Mouse (Mus musculus) intestine, embryonic 15.5 days (tissue): ENCODE results near the gene Usp49. TPM values are rescaled to one million over a fixed set of nuclear protein-coding genes. Genes with fewer than 3 reads are reported as not detected.
A peak's percentile ranks its signal among the peaks of the same experiment; 100 is the strongest.
"Not testable (repeated sequence)": the region's sequence is repeated elsewhere in the genome, so short reads cannot be mapped to it uniquely, and the experiment has no call there.

Experiments
- ATAC-seq: fragments of 200-750 bp; cut with Nextera tagmentation; 2 replicates; pipeline ENCODE4 v1.8.0; 2017; ENCODE audit warnings: moderate TSS enrichment, moderate library complexity
- H3K27ac ChIP-seq: fragments of 300-500 bp; sonication (generic); 2 replicates; pipeline ENCODE4 v1.5.1; 2015; ENCODE audit warnings: mild to moderate bottlenecking, inconsistent platforms
- H3K27me3 ChIP-seq: fragments of 300-500 bp; sonication (generic); replicated peaks from 2 replicates; pipeline ENCODE4 v1.6.1; 2015; ENCODE audit warnings: inconsistent platforms
- H3K36me3 ChIP-seq: fragments of 300-500 bp; sonication (generic); 2 replicates; pipeline ENCODE4 v1.6.1; 2015; ENCODE audit warnings: inconsistent platforms
- H3K4me1 ChIP-seq: fragments of 300-500 bp; sonication (generic); replicated peaks from 2 replicates; pipeline ENCODE4 v1.6.1; 2015; ENCODE audit warnings: inconsistent platforms
- H3K4me2 ChIP-seq: fragments of 300-500 bp; sonication (generic); replicated peaks from 2 replicates; pipeline ENCODE4 v1.6.1; 2015; ENCODE audit warnings: mild to moderate bottlenecking, inconsistent platforms
- H3K4me3 ChIP-seq: fragments of 300-500 bp; sonication (generic); replicated peaks from 2 replicates; pipeline ENCODE4 v1.5.1; 2015; ENCODE audit warnings: inconsistent platforms
- H3K9ac ChIP-seq: fragments of 300-500 bp; sonication (generic); 2 replicates; pipeline ENCODE4 v1.6.1; 2015; ENCODE audit warnings: inconsistent platforms
- H3K9me3 ChIP-seq: fragments of 300-500 bp; sonication (generic); 2 replicates; pipeline ENCODE4 v1.6.1; 2016; ENCODE audit warnings: inconsistent platforms
- WGBS: fragments of 180-500 bp; shearing (Covaris S2); methylation state at CpG from one replicate; pipeline ENCODE4 v1.1.7; 2015; 5-methylcytosine and 5-hydroxymethylcytosine counted together
- polyA plus RNA-seq: library from polyadenylated mRNA; unstranded; fragments of >200 nt; fragmentation: Nextera tagmentation; extraction: Ambion mirVana; gene quantifications from 2 replicates; pipeline ENCODE4 v1.2.1, GENCODE M21; 2015

Gene Usp49
- polyA plus RNA-seq, 1 experiment from 2014 or later = 5.9 TPM

DNA sequence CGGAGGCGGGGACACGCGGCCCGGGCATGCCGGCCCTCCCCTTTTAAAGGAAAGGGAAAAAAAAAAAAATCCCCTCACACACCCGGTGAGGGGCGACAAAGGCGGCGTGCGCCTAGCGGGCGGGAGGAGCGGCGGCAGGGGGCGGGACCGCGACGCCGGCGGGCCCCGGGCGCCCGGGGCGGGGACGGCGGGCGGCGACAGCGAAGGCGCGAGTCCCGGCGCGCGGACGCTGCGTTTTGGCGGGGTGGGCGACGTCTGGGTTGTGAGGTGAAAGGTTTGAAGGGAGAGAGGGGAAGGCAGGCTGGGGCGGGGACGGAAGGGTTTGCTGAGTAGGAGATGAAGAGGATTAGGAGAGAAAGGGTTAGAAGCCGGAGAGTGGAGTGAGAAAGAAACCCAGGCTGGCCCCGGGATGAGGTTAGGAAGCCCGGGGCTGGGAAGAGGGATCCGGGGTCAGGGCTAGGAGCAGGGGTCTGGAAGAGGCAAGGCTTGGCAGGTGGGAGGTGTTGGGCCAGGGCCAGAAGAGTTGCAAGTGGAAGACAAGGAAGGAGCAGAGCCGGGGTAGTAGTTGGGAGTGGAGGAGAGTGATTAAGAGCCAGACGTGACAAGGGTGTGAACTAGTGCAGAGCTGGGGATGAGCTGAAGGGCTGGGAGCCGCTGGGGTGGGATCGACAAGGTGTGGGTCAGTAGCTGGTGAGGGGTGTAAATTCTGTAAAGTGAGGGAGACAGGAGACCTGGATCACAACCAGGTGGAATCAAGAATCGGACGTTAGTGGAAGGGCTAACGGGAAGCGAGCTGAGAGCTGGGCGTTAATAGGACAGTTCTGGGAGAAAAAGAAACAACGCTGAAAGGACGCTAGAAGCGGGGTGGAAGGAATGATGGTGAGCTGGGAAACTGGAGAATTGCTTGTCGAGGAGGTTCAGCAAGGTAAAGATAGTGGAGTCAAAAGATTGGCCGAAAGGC lies 493 bp upstream of the Usp49 start:
- no peaks in the 10 kb centered on the region for H3K27me3 ChIP-seq
- H3K4me3 ChIP-seq = peak overlapping the region; percentile 80
- peak overlapping the region; percentile 97 for H3K4me2 ChIP-seq
- peak; percentile 57 for ATAC-seq
- peaks cover 5% of the 10 kb centered on the region for H3K36me3 ChIP-seq
- peaks cover 9% of the 10 kb centered on the region for H3K4me1 ChIP-seq
- H3K27ac ChIP-seq = peak overlapping the region; percentile 95
- H3K9me3 ChIP-seq = no peaks in the 10 kb centered on the region
- H3K9ac ChIP-seq = peak overlapping the region; percentile 76
- WGBS = 0% methylated on average over 61 of the region's 61 CpGs

DNA sequence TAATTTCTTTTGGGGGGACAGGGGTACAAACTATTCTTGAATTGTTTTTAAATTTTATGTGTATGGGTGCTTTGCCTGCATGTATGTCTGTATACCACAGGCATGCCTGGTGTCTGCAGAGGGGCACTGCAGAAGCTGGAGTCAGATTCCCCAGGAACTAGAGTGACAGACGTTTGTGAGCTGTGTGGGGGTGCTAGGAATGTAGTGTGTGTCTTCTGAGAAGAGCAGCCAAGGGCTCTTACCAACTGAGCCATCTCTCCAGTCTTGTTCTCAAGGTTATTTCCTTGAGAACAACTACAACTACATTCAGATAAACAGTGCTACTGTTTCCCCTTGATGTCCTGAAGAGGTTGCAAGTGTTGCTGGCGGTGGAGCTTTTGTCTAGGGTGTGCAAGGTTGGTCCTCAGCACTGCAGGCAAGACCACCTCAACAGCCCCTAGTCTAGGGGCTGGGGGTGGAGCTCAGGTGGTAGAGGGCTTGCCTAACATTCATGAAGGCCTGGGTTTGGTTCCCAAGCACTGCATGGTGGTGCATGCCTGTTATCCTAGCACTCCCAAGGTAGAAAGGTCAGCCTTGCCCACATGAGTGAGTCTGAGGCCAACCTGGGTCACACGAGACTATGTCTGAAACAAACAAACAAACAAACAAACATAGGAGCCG lies 1.8 kb downstream of the Usp49 start:
- H3K9ac ChIP-seq = no peak overlapping the region
- no peaks in the 10 kb centered on the region for H3K27me3 ChIP-seq
- 0 out of 2 replicates have a peak overlapping the region, but pooled peaks have one; percentile 33 for H3K27ac ChIP-seq
- no peak for ATAC-seq
- H3K36me3 ChIP-seq = no peaks in the 10 kb centered on the region
- no peaks in the 10 kb centered on the region for H3K9me3 ChIP-seq
- peak overlapping the region; percentile 20; the same call in 1 of the 2 replicates for H3K4me2 ChIP-seq
- H3K4me1 ChIP-seq = peaks cover 9% of the 10 kb centered on the region
- WGBS = 55% methylated on average over 4 of the region's 4 CpGs
- H3K4me3 ChIP-seq = no peak overlapping the region

DNA sequence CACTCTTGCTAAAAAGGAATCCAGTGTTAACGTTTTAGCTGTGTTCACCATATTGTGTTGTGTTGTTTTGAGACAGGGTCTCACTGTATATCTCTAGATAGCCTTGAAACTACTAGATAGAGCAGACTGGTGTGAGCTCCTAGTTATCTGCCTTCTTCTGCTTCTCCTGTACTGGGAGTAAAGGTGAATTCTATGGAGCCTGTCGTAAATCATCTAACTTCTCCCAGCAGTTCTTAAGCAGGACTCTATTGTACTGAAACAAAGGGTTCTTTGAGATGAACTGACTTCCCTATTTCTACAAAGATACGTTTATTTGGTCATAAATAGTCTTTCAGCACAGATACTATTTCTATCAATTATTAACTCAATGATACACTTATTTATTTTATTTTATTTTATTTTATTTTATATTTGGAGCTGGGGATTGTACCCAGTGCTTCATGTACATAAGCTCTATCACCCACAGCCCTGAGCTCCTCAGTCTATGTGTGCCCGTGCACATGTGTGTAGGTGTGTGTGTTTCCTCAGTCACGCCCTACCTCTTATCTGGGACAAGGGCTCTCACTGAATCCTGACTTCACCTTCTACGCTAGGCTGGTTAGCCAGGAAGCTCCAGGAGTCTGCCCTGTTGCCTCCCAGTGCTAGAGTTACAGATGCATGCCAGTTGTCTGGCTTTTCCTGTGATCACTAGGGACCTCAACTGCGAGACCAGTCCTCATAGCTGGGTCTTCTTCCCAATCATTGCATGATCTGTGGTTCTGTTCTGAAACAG lies 3.7 kb downstream of the Usp49 start:
- Histone ChIP-seq H3K27ac (peak overlapping the region; percentile 71), H3K4me1 (peaks cover 9% of the 10 kb centered on the region), H3K9ac (no peak overlapping the region), H3K9me3 (no peaks in the 10 kb centered on the region), H3K4me3 (no peak overlapping the region), H3K36me3 (no peaks in the 10 kb centered on the region), H3K4me2 (no peak overlapping the region), H3K27me3 (no peaks in the 10 kb centered on the region)
- ATAC-seq = peak; percentile 79
- 58% methylated on average over 7 of the region's 7 CpGs for WGBS

DNA sequence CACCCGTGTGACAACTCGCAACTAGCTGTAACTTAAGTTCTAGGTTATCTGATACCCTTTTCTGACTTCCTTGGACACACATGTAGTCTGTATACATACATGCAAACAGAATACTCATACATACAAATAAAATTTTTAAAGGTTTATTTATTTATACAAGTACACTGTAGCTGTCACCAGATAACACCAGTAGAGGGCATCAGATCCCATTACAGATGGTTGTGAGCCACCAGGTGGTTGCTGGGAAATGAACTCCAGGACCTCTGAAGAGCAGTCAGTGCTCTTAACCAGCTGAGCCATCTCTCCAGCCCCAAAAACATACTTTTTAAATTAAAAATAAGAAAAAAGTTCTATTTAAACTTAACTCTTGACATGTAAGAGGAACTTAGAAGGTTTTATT lies 12.5 kb downstream of the Usp49 start:
- Histone ChIP-seq H3K4me1 (no peaks in the 10 kb centered on the region), H3K27ac (no peak overlapping the region), H3K27me3 (no peaks in the 10 kb centered on the region), H3K9me3 (no peaks in the 10 kb centered on the region), H3K9ac (no peak overlapping the region), H3K36me3 (no peaks in the 10 kb centered on the region), H3K4me3 (no peak overlapping the region), H3K4me2 (no peak overlapping the region)
- 85% methylated on average over 2 of the region's 2 CpGs for WGBS
- ATAC-seq = no peak

DNA sequence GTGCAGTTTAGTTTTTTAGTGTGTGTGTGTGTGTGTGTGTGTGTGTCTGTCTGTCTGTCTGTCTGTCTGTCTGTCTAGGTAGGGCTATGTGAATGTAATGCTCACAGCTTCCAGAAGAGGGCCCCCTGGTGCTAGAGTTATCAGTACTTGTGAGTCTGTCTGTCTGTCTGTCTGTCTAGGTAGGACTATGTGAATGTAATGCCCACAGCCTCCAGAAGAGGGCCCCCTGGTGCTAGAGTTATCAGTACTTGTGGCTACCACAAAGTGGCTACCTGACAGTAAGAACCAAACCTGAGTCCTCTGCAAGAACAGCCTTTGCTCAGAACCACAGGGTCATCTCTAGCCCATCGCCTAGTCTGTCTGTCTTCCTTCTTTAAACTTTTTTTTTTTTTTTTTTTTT lies 16.2 kb downstream of the Usp49 start:
- Histone ChIP-seq H3K27me3 (no peaks in the 10 kb centered on the region), H3K27ac (no peak overlapping the region), H3K4me1 (no peaks in the 10 kb centered on the region), H3K9me3 (no peaks in the 10 kb centered on the region), H3K4me2 (no peak overlapping the region), H3K4me3 (no peak overlapping the region), H3K36me3 (no peaks in the 10 kb centered on the region), H3K9ac (no peak overlapping the region)
- no peak for ATAC-seq
- WGBS = 100% methylated on average over 1 of the region's 1 CpGs

DNA sequence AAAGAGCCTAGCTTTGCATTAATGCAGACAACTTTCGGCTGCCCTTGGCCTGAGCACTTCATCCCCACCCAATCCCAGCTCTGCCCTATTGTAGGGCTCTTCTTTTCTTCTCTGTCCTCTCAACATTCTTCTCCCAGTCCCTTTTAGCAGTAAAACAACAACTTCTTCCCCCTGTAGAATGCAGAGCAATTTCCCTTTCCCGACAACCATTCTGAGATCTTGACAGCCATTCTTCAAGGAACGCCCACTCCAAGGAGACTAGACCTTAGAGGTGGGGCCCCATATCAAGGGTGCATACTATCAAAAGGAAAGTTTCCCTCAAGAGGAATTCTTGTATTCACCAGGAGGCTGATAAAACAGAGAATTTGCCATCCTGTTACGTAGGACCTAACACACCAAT lies 18.5 kb downstream of the Usp49 start:
- WGBS = 70% methylated on average over 4 of the region's 4 CpGs
- ATAC-seq = no peak
- no peaks in the 10 kb centered on the region for H3K4me1 ChIP-seq

DNA sequence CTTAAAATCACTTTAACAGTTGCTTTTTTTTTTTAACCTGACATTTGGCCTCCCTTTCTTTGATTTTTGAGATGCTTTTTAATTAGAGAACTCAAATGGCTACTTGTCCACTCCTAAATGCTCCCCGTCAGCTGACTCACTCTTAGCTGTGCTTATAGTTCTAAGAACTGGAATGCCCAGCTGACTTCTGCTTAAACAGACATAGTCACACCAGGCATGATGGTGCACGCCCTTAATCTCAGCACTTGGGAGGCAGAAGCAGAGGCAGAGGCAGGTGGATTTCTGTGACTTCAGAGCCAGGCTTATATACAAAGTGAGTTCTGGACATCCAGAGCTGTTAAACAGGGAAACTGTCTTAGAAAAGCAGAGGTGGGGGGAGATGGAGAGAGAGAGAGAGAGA lies 21.5 kb downstream of the Usp49 start:
- H3K36me3 ChIP-seq = no peaks in the 10 kb centered on the region
- no peak for ATAC-seq
- H3K4me3 ChIP-seq = no peak overlapping the region
- no peaks in the 10 kb centered on the region for H3K4me1 ChIP-seq
- WGBS = 84% methylated on average over 2 of the region's 2 CpGs
- H3K4me2 ChIP-seq = no peak overlapping the region
- no peaks in the 10 kb centered on the region for H3K27me3 ChIP-seq
- H3K27ac ChIP-seq = no peak overlapping the region
- no peak overlapping the region for H3K9ac ChIP-seq
- no peaks in the 10 kb centered on the region for H3K9me3 ChIP-seq

More for the DNA sequence above, 18.5 kb downstream of the Usp49 start:
- Histone ChIP-seq H3K4me2 (no peak overlapping the region), H3K36me3 (no peaks in the 10 kb centered on the region), H3K4me3 (no peak overlapping the region), H3K9me3 (no peaks in the 10 kb centered on the region), H3K27ac (no peak overlapping the region), H3K27me3 (no peaks in the 10 kb centered on the region), H3K9ac (no peak overlapping the region)

DNA sequence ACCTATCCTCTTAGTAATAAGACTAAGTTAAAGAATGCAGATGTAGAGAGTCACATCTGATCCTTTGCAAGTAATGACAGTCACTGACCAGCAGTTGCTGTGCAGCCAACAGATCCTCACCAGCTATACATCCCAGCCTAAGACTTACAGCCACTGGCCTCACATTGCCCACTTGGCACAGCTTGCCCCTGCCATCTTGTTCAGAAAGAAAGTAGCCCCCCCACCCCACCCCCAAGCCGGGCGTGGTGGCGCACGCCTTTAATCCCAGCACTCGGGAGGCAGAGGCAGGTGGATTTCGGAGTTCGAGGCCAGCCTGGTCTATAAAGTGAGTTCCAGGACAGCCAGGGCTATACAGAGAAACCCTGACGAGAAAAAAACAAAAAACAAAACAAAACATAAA lies 23.9 kb downstream of the Usp49 start:
- not testable (repeated sequence) for H3K36me3 ChIP-seq, H3K9me3 ChIP-seq, H3K9ac ChIP-seq, H3K27ac ChIP-seq, H3K4me1 ChIP-seq, ATAC-seq, H3K4me3 ChIP-seq, H3K4me2 ChIP-seq, H3K27me3 ChIP-seq
- 92% methylated on average over 8 of the region's 8 CpGs for WGBS

DNA sequence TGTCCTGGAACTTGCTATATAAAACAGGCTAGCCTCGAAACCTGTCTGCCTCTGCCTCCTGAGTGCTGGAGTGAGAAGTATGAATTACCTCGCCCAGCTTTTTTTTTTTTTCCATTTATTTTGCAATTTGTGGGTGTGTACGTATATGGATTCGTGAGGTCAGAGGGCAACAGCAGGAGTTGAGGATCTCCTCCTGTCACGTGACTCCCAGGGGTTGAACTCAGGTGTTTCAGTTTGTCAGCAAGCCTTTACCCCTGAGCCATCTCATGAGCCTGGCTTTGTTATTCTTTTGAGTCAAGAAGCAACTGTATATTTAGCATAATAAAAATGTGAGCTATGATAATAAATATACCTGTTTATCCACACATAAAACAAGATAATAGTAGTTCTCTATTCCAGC lies 25.2 kb downstream of the Usp49 start:
- no peak for ATAC-seq
- no peak overlapping the region for H3K27ac ChIP-seq
- no peaks in the 10 kb centered on the region for H3K4me1 ChIP-seq
- 70% methylated on average over 5 of the region's 5 CpGs for WGBS
- no peaks in the 10 kb centered on the region for H3K27me3 ChIP-seq
- no peaks in the 10 kb centered on the region for H3K9me3 ChIP-seq
- no peaks in the 10 kb centered on the region for H3K36me3 ChIP-seq
- H3K4me2 ChIP-seq = no peak overlapping the region
- no peak overlapping the region for H3K9ac ChIP-seq
- H3K4me3 ChIP-seq = no peak overlapping the region

DNA sequence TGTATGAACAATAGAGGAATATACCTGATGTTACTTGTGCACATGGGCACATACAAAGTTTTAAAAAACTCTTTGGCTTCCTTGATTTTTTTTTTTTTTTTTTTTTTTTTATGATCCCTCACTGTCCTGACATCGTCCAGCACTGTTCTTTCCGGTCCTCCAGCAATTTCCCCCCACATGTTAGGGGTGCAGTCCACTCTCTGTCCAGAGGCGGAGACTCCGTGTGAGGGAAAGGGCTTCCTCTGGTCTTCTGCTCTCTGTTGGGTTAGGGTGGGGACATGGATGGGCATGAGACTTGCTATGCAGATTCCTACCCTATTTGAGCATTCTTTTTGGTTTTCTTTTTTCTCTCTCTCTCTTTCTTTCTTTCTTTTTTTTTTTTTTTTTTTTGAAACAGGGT lies 27.4 kb downstream of the Usp49 start:
- ATAC-seq = no peak
- WGBS = 74% methylated on average over 4 of the region's 4 CpGs
- Histone ChIP-seq H3K27me3 (no peaks in the 10 kb centered on the region), H3K4me1 (no peaks in the 10 kb centered on the region), H3K9ac (no peak overlapping the region), H3K9me3 (no peaks in the 10 kb centered on the region), H3K27ac (no peak overlapping the region), H3K4me3 (no peak overlapping the region), H3K4me2 (no peak overlapping the region), H3K36me3 (0 out of 2 replicates have a peak, but pooled peaks cover 3% of the 10 kb centered on the region)

DNA sequence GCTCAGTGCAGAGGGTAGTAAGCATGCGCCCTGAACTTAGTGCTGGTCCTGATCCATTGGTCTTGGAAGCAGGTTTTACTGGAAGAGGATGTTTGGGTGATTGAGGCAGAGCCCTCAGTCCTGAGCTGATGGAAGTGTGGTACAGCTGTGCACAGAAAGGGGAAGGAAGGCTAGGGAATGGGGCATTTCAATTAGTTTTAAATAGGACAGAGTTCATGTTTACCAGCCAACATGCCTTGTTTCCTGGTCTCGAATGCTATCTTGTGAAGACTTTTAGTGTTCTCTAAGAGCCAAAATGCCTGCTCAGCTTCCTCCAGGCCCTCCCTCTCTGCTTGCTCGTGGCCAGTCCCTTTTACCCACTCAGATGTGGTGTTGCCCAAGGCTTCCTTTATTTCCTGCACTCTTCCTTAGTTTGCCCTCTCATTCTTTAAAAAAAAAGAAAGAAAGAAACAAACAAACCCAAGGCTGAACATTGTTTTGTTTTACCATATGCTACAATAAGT lies 28.3 kb downstream of the Usp49 start:
- Histone ChIP-seq H3K4me2 (no peak overlapping the region), H3K4me3 (no peak overlapping the region), H3K27ac (no peak overlapping the region), H3K4me1 (no peaks in the 10 kb centered on the region), H3K9me3 (no peaks in the 10 kb centered on the region), H3K36me3 (0 out of 2 replicates have a peak, but pooled peaks cover 3% of the 10 kb centered on the region), H3K9ac (no peak overlapping the region), H3K27me3 (no peaks in the 10 kb centered on the region)
- ATAC-seq = no peak
- 74% methylated on average over 3 of the region's 3 CpGs for WGBS
